Mouse (Mus musculus): ENCODE measurements around the gene Eef2k. TPM values are rescaled to one million over a fixed set of nuclear protein-coding genes. Genes with fewer than 3 reads are reported as not detected.
"Not testable (repeated sequence)": the region's sequence is repeated elsewhere in the genome, so short reads cannot be mapped to it uniquely, and the experiment has no call there.

The Eef2k gene
- polyA plus RNA-seq, 1 experiment from 2014 or later: 40.1 TPM

DNA sequence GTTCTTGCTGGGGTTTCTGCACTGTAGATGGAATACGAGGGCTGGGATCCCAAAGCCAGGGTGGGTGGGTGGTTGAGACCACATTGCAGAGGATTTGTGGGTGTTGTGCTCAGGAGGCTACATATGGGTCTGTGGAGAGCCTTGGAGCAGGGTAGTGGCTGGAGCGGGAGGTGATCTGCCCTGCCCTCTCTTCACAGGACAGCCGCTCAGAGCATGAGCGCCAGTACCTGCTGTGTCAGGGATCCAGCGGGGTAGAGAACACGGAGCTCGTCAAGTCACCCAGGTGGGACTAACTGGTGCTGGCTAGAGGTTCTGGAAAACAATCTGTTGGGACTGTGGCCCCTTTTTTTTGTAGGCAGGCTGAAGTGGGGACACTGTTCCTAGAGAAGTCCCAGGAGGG is 90.5 kb downstream of the Eef2k start:
- Histone ChIP-seq H3K4me1 (no peaks in the 10 kb centered on the region), H3K4me2 (no peak overlapping the region), H3K9me3 (no peaks in the 10 kb centered on the region), H3K36me3 (replicated peaks) (peaks cover 62% of the 10 kb centered on the region), H3K27ac (no peak overlapping the region), H3K9ac (no peak overlapping the region), H3K27me3 (replicated peaks) (no peaks in the 10 kb centered on the region), H3K4me3 (no peak overlapping the region)
- 95% methylated on average over 7 of the region's 7 CpGs for WGBS
- ATAC-seq (replicated peaks): no peak

DNA sequence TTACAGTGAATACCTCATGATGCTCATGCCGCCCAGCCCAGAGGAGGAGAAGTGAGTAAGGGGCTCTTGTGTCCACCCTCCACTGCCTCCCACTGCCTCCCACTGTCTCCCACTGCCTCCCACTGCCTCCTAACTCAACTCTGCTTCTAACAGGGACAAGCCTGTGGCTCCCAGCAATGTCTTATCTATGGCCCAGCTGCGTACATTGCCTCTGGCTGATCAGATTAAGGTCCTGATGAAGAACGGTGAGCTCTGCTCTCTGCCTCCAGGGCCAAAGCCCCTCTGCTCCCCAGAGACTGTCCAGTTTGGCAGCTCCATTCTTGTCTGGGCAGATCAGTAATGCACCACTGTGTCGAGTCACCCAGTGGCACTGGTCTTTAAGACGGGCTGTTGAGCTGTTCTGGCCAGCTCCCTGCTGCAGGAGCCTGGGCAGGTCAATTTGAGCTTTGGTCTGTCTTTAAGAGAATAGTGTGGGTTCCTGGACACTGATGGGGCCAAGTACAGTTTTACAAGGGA is 91.1 kb downstream of the Eef2k start:
- Histone ChIP-seq H3K9ac (no peak overlapping the region), H3K4me1 (no peaks in the 10 kb centered on the region), H3K4me2 (no peak overlapping the region), H3K9me3 (no peaks in the 10 kb centered on the region), H3K4me3 (no peak overlapping the region), H3K27me3 (replicated peaks) (no peaks in the 10 kb centered on the region), H3K27ac (no peak overlapping the region), H3K36me3 (replicated peaks) (peaks cover 61% of the 10 kb centered on the region)
- ATAC-seq (replicated peaks): no peak
- WGBS: 77% methylated on average over 5 of the region's 5 CpGs

DNA sequence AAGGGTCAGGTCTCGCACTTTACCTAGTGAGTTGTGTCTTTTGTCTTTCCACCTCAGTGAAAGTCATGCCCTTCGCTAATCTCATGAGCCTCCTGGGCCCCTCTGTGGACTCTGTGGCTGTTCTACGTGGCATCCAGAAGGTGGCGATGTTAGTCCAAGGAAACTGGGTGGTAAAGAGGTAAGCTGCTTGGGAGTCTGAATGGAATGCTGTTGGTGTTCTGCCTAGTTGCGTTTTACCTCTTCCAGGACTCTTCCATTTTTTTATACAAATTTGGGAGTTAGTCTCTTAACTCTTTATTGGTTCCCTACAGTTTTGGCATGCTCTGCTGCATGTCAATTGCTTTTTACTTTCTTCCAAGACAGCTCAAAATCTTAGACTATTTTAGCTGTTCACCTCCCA is 92.1 kb downstream of the Eef2k start:
- H3K4me2 ChIP-seq: no peak overlapping the region
- H3K4me1 ChIP-seq: no peaks in the 10 kb centered on the region
- no peak for ATAC-seq (replicated peaks)
- peaks cover 61% of the 10 kb centered on the region for H3K36me3 ChIP-seq (replicated peaks)
- H3K27ac ChIP-seq: no peak overlapping the region
- H3K9ac ChIP-seq: no peak overlapping the region
- H3K4me3 ChIP-seq: no peak overlapping the region
- 32% methylated on average over 5 of the region's 5 CpGs for WGBS
- no peaks in the 10 kb centered on the region for H3K9me3 ChIP-seq
- no peaks in the 10 kb centered on the region for H3K27me3 ChIP-seq (replicated peaks)

DNA sequence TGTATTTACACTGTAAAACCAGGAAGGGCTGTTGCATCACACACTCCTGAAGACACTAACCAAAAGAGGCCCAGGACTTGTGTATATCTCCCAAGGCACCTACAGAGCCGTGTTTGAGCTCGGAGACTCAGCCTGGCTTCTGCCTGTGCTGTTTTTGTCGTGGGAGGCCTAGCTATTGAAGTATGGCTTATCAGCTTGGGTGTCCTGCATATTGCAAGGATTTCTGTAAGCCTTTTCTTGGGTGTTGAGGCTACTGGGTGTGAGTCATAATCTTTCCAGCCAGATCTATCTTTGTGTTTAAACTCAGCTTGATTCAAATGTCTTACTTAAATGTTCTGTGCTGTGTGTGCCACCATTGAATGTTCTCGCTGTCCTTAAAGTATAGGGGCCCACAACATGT is 93.9 kb downstream of the Eef2k start:
- Histone ChIP-seq H3K9ac (no peak overlapping the region), H3K36me3 (replicated peaks) (peaks cover 58% of the 10 kb centered on the region), H3K4me3 (no peak overlapping the region), H3K4me1 (no peaks in the 10 kb centered on the region), H3K4me2 (no peak overlapping the region), H3K27ac (no peak overlapping the region), H3K9me3 (no peaks in the 10 kb centered on the region), H3K27me3 (replicated peaks) (no peaks in the 10 kb centered on the region)
- ATAC-seq (replicated peaks): no peak
- 88% methylated on average over 4 of the region's 4 CpGs for WGBS

DNA sequence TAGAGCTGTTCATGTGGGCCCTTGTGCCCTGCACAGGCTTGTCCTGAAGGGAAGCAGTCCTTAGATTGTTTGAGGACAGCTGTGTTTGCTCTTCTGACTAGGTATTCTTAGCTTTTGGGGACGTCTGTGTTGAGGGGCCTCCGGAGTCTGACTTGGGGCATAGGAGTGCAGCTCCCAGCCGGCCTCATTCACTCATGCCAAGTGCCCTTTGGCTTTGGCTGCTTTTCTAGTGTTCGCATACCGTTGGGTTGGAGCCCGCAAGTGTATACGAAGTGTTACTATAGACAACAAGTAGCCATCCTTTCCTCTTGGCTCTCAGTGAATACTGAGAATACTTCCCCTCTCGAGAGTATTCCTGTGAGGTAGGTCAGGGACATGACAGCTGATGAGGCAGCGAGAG is 95.6 kb downstream of the Eef2k start:
- H3K4me1 ChIP-seq: no peaks in the 10 kb centered on the region
- no peak overlapping the region for H3K4me2 ChIP-seq
- H3K9ac ChIP-seq: no peak overlapping the region
- no peak for ATAC-seq (replicated peaks)
- WGBS: 84% methylated on average over 9 of the region's 9 CpGs
- H3K27ac ChIP-seq: 0 out of 2 replicates have a peak overlapping the region, but pooled peaks have one; percentile 5
- H3K36me3 ChIP-seq (replicated peaks): peaks cover 55% of the 10 kb centered on the region
- H3K27me3 ChIP-seq (replicated peaks): no peaks in the 10 kb centered on the region
- no peak overlapping the region for H3K4me3 ChIP-seq
- H3K9me3 ChIP-seq: no peaks in the 10 kb centered on the region

DNA sequence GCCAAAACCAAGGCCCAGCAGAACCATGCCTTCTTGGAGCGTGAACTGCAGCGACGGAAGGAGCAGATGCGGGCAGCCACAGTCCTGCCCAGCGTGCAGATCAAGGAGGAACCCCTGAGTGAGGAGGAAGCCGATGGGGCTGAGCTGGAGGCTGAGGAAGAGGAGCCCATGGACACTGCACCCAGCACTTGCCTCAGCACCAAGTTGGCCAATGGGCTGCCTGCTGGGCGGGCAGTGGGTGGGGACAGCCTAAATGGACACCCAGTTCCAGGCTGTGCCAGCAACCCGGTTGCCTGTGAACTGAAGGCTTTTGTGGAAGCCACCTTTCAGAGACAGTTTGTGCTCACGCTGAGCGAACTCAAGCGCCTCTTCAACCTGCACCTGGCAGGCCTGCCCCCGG is 97.7 kb downstream of the Eef2k start:
- no peak overlapping the region for H3K9ac ChIP-seq
- no peak overlapping the region for H3K27ac ChIP-seq
- H3K36me3 ChIP-seq (replicated peaks): peaks cover 48% of the 10 kb centered on the region
- no peaks in the 10 kb centered on the region for H3K4me1 ChIP-seq
- ATAC-seq (replicated peaks): no peak
- WGBS: 93% methylated on average over 12 of the region's 12 CpGs
- H3K9me3 ChIP-seq: no peaks in the 10 kb centered on the region
- H3K4me3 ChIP-seq: no peak overlapping the region
- no peaks in the 10 kb centered on the region for H3K27me3 ChIP-seq (replicated peaks)
- H3K4me2 ChIP-seq: no peak overlapping the region

DNA sequence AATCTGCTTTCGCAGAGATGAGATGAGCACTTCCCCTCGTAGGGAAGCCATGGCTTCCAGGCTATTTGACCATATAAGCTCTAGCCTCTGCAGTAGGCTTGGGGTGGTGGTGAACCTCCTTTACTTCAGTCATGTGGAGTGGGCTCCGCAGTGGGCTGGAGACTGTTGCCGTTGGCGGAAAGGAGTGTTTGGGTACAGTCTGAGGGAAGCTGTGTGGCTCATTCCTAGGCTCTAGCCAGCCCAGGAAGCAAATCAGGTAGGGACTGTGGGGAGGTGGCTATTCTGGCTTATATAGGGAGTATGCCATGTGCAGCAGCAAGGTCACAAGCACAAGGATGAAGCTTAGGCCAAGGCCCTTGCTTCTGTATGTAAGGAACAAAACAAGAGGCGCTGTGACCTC is 98.6 kb downstream of the Eef2k start:
- Histone ChIP-seq H3K9me3 (no peaks in the 10 kb centered on the region), H3K36me3 (replicated peaks) (peaks cover 41% of the 10 kb centered on the region), H3K4me2 (no peak overlapping the region), H3K27me3 (replicated peaks) (no peaks in the 10 kb centered on the region), H3K4me1 (no peaks in the 10 kb centered on the region), H3K9ac (no peak overlapping the region), H3K4me3 (no peak overlapping the region), H3K27ac (no peak overlapping the region)
- ATAC-seq (replicated peaks): no peak
- 94% methylated on average over 6 of the region's 6 CpGs for WGBS

DNA sequence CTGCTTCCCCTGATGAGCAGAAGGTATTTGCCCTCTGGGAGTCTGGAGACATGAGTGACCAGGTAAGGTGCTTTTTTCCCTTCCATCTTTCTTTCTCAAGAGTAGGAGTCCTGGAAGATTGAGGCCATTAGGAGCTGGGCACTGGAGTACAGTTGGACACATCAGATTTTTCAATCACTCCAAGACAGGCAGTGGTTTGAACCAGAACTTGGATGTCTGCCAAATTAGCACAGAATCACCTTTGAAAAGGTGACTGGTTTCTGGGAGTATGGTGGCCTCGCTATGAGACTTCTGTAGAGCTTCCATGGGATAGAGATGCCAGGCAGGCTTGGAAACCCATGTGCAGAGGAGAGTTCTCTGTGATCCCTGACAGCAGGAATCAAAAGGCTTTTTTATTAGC is 99.9 kb downstream of the Eef2k start:
- H3K4me1 ChIP-seq: no peaks in the 10 kb centered on the region
- H3K27me3 ChIP-seq (replicated peaks): no peaks in the 10 kb centered on the region
- 81% methylated on average over 1 of the region's 1 CpGs for WGBS
- peaks cover 37% of the 10 kb centered on the region for H3K36me3 ChIP-seq (replicated peaks)
- no peak overlapping the region for H3K27ac ChIP-seq
- H3K9me3 ChIP-seq: no peaks in the 10 kb centered on the region
- no peak overlapping the region for H3K4me3 ChIP-seq
- no peak overlapping the region for H3K4me2 ChIP-seq
- no peak for ATAC-seq (replicated peaks)
- no peak overlapping the region for H3K9ac ChIP-seq

DNA sequence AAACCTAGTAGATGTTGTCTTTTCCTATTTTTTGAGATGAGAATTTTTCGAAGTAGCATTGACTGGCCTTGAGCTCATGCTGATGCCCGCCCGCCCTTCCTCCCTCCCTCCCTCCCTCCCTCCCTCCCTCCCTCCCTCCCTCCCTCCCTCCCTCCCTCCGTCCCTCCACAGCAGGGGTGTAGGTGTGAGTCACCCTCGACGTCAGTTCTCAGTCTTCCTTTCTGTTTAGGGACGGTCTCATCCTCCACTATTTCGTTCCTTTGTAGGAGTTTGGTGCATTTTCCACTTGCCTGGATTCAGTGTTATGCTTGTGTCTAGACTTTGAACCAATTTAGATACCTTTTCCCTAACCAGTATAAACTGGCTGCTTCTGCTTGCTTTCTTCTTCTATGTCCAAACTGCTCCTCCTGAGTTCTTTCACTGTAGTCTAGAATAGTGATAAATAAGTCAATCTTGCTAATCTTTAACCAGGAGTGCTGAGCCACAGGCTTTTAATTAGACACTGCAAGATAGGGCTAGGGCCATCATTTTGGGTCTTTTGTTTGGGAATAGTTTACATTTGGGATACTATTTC is 101.4 kb downstream of the Eef2k start:
- Histone ChIP-seq H3K27ac (no peak overlapping the region), H3K27me3 (replicated peaks) (no peaks in the 10 kb centered on the region), H3K4me3 (no peak overlapping the region), H3K9ac (no peak overlapping the region), H3K4me2 (no peak overlapping the region), H3K36me3 (replicated peaks) (peaks cover 32% of the 10 kb centered on the region), H3K4me1 (no peaks in the 10 kb centered on the region), H3K9me3 (no peaks in the 10 kb centered on the region)
- 72% methylated on average over 8 of the region's 8 CpGs for WGBS
- no peak for ATAC-seq (replicated peaks)

DNA sequence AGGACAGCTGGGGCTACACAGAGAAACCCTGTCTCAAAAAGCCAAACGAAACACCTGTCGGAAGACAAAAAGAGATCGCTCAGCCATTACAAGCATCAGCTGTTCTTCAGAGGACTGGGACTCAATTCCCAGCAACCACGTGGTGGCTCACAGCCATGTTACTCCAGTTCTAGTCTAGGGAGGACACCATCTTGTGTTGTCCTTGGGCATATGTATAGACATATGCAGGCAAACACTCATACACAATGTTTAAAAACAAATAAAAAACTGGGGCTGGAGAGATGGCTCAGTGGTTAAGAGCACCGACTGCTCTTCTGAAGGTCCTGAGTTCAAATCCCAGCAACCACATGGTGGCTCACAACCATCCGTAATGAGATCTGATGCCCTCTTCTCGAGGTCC is 111.0 kb downstream of the Eef2k start:
- H3K9me3 ChIP-seq; H3K4me3 ChIP-seq; H3K27me3 ChIP-seq (replicated peaks); ATAC-seq (replicated peaks); H3K4me2 ChIP-seq; H3K9ac ChIP-seq; H3K27ac ChIP-seq; H3K4me1 ChIP-seq: not testable (repeated sequence)
- 81% methylated on average over 7 of the region's 7 CpGs for WGBS
- peaks cover 16% of the 10 kb centered on the region; the same call in 1 of the 2 replicates for H3K36me3 ChIP-seq (replicated peaks)

Other genes starting within 250 kb of the Eef2k start
- gene Uqcrc2, start 207.7 kb upstream of the Eef2k start, polyA plus RNA-seq (2015; fragmentation: Nextera tagmentation; extraction: Ambion mirVana): 204 and 212 TPM in 2 replicates
- 0.34 and 0.54 TPM in 2 replicates for gene Pdzd9, start 172.5 kb upstream of the Eef2k start, polyA plus RNA-seq (2015; fragmentation: Nextera tagmentation; extraction: Ambion mirVana)
- 12.3 and 14.9 TPM in 2 replicates for gene Mosmo, start 165.2 kb upstream of the Eef2k start, polyA plus RNA-seq (2015; fragmentation: Nextera tagmentation; extraction: Ambion mirVana)
- gene Vwa3a, start 103.5 kb upstream of the Eef2k start, polyA plus RNA-seq (2015; fragmentation: Nextera tagmentation; extraction: Ambion mirVana): 1.8 and 2.1 TPM in 2 replicates
- gene Gm5737, start 30.5 kb upstream of the Eef2k start, polyA plus RNA-seq (2015; fragmentation: Nextera tagmentation; extraction: Ambion mirVana): 0.17 and 0.22 TPM in 2 replicates
- gene Polr3e, start 74.9 kb downstream of the Eef2k start, polyA plus RNA-seq (2015; fragmentation: Nextera tagmentation; extraction: Ambion mirVana): 25.5 and 28.1 TPM in 2 replicates
- 14.7 and 15.0 TPM in 2 replicates for gene Cdr2, start 139.5 kb downstream of the Eef2k start, polyA plus RNA-seq (2015; fragmentation: Nextera tagmentation; extraction: Ambion mirVana)
- 0.18 and 0.49 TPM in 2 replicates for gene Mfsd13b, start 139.7 kb downstream of the Eef2k start, polyA plus RNA-seq (2015; fragmentation: Nextera tagmentation; extraction: Ambion mirVana)
- gene Mettl9, start 191.6 kb downstream of the Eef2k start, polyA plus RNA-seq (2015; fragmentation: Nextera tagmentation; extraction: Ambion mirVana): 184 and 186 TPM in 2 replicates
- gene Igsf6, start 231.7 kb downstream of the Eef2k start, polyA plus RNA-seq (2015; fragmentation: Nextera tagmentation; extraction: Ambion mirVana): 1.1 and 1.3 TPM in 2 replicates
- gene Otoa, start 238.8 kb downstream of the Eef2k start, polyA plus RNA-seq (2015; fragmentation: Nextera tagmentation; extraction: Ambion mirVana): 0.09 and 0.35 TPM in 2 replicates

All from midbrain, embryonic 15.5 days (tissue).